Mouse (Mus musculus) kidney, postnatal 0 days (tissue): ENCODE measurements around the gene Dgat2. TPM values are rescaled to one million over a fixed set of nuclear protein-coding genes. Genes with fewer than 3 reads are reported as not detected.

Source experiments
- ATAC-seq: fragments of 200-750 bp; cut with Nextera tagmentation; replicated peaks from 2 replicates; pipeline ENCODE4 v1.8.0; 2017; ENCODE audit warnings: low read depth, moderate number of reproducible peaks, moderate TSS enrichment, moderate library complexity; ENCODE audit not compliant: low FRiP score
- DNase-seq: peaks from one replicate; pipeline ENCODE4 v3.0.0-alpha.2; 2016; ENCODE audit warnings: low spot score
- H3K27ac ChIP-seq: fragments of 300-500 bp; sonication (generic); 2 replicates; pipeline ENCODE4 v1.5.1; 2014; ENCODE audit warnings: mild to moderate bottlenecking
- H3K27me3 ChIP-seq: fragments of 300-500 bp; sonication (generic); 2 replicates; pipeline ENCODE4 v1.6.1; 2014; ENCODE audit warnings: low read length, mixed read lengths; ENCODE audit not compliant: insufficient read depth
- H3K36me3 ChIP-seq: fragments of 300-500 bp; sonication (generic); 2 replicates; pipeline ENCODE4 v1.6.1; 2014; ENCODE audit warnings: low read length, mixed read lengths; ENCODE audit not compliant: insufficient read depth
- H3K4me1 ChIP-seq: fragments of 300-500 bp; sonication (generic); replicated peaks from 2 replicates; pipeline ENCODE4 v1.6.1; 2014; ENCODE audit warnings: antibody characterized with exemption, low read length, mixed read lengths; ENCODE audit not compliant: insufficient read depth
- H3K4me2 ChIP-seq: fragments of 300-500 bp; sonication (generic); 2 replicates; pipeline ENCODE4 v1.6.1; 2014; ENCODE audit warnings: mild to moderate bottlenecking, low read length, moderate library complexity, mixed read lengths
- H3K4me3 ChIP-seq: fragments of 300-500 bp; sonication (generic); replicated peaks from 2 replicates; pipeline ENCODE4 v1.5.1; 2014; ENCODE audit warnings: low read depth, low read length
- H3K9ac ChIP-seq: fragments of 300-500 bp; sonication (generic); 2 replicates; pipeline ENCODE4 v1.6.1; 2014; ENCODE audit warnings: low read depth, low read length
- H3K9me3 ChIP-seq: fragments of 300-500 bp; sonication (generic); replicated peaks from 2 replicates; pipeline ENCODE4 v1.6.1; 2016; ENCODE audit warnings: low read length, inconsistent platforms, mixed read lengths
- CTCF ChIP-seq: IDR thresholded peaks from 2 replicates; pipeline ENCODE4 v1.5.1; 2016; ENCODE audit warnings: antibody characterized with exemption, low read depth, mild to moderate bottlenecking, moderate library complexity
- WGBS: fragments of 180-500 bp; shearing (Covaris S2); extraction: QIAGEN DNeasy Blood & Tissue Kit; methylation state at CpG from one replicate; pipeline ENCODE4 v1.1.7; 2014; 5-methylcytosine and 5-hydroxymethylcytosine counted together
- polyA plus RNA-seq: library from polyadenylated mRNA; unstranded; fragments of >200 nt; fragmentation: Nextera tagmentation; extraction: Ambion mirVana; gene quantifications from 2 replicates; pipeline ENCODE4 v1.2.1, GENCODE M21; 2015

Dgat2 gene
- polyA plus RNA-seq, 1 experiment from 2014 or later = 53.1 TPM

- no peak for ATAC-seq
- no peak for TF ChIP-seq CTCF
- Histone ChIP-seq H3K36me3 (no peaks in the 10 kb centered on the region), H3K4me2 (0 out of 2 replicates have a peak overlapping the region, but pooled peaks have one; percentile 7), H3K4me3 (no peak overlapping the region), H3K27ac (peak overlapping the region; percentile 51), H3K27me3 (no peaks in the 10 kb centered on the region), H3K9ac (no peak overlapping the region), H3K4me1 (peaks cover 10% of the 10 kb centered on the region; the same call in 1 of the 2 replicates), H3K9me3 (no peaks in the 10 kb centered on the region)
- no peak for DNase-seq
- WGBS = 65% methylated on average over 9 of the region's 9 CpGs
These were observed 49.9 kb downstream of the Dgat2 start for GRCm38 (mm10) chr7:99132597-99132996.

DNA sequence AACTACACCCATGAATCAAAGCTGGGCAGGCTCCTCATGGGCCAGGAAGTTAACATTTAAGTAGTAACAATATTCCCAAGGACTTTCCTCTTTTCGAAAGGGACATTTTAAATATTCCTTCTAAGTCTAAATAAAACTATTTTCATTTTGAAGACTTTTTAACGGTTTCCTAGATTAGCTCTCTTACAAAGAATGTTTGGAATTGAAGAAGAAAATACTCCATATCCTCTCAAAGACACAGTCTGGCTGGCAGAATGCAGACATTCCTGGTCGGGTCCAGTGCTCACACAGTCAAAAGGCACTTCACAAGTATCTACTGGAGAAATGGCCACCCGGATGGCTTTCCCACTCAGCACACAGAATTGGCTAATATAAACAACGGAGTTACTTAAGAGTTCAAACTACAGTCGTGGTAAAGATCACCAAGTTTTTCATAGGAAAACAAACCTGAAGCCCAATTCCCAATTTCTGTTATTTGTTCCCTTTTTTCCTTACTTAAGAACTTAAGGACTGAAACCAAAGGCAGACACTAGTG lies 50.6 kb downstream of the Dgat2 start:
- TF ChIP-seq CTCF = no peak

DNA sequence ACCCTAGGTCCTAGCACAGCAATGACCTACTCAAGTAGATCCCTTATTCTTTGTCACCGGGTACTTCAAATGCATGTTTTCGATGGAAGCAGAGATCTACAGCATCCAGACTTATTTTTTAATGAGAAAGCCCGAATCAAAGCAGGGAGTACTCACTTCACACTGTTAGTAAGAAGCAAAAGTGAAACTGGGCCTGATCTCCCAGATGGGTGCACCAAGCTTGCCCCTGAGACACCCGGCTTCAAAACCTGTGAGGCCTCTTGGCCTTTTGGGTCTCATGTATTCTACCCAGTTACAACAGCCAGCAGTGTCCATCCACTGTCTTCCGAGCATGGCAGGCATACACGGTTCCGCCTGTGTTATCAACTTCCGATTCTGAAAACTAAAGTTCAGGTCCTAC lies 53.6 kb downstream of the Dgat2 start:
- Histone ChIP-seq H3K9me3 (no peaks in the 10 kb centered on the region), H3K27me3 (no peaks in the 10 kb centered on the region), H3K9ac (no peak overlapping the region), H3K36me3 (no peaks in the 10 kb centered on the region), H3K4me2 (no peak overlapping the region), H3K4me3 (no peak overlapping the region), H3K27ac (no peak overlapping the region), H3K4me1 (peaks cover 20% of the 10 kb centered on the region)
- DNase-seq (no peak), ATAC-seq (no peak)
- WGBS = 91% methylated on average over 8 of the region's 8 CpGs
- TF ChIP-seq CTCF = no peak

More for the DNA sequence above, 50.6 kb downstream of the Dgat2 start:
- ATAC-seq (no peak), DNase-seq (peak; percentile 71)
- 31% methylated on average over 6 of the region's 6 CpGs for WGBS
- H3K27ac ChIP-seq = peak overlapping the region; percentile 51
- no peak overlapping the region for H3K4me3 ChIP-seq
- H3K9me3 ChIP-seq = no peaks in the 10 kb centered on the region
- H3K4me2 ChIP-seq = 0 out of 2 replicates have a peak overlapping the region, but pooled peaks have one; percentile 1
- H3K4me1 ChIP-seq = peaks cover 15% of the 10 kb centered on the region; the same call in 1 of the 2 replicates
- no peaks in the 10 kb centered on the region for H3K27me3 ChIP-seq
- no peak overlapping the region for H3K9ac ChIP-seq
- no peaks in the 10 kb centered on the region for H3K36me3 ChIP-seq

DNA sequence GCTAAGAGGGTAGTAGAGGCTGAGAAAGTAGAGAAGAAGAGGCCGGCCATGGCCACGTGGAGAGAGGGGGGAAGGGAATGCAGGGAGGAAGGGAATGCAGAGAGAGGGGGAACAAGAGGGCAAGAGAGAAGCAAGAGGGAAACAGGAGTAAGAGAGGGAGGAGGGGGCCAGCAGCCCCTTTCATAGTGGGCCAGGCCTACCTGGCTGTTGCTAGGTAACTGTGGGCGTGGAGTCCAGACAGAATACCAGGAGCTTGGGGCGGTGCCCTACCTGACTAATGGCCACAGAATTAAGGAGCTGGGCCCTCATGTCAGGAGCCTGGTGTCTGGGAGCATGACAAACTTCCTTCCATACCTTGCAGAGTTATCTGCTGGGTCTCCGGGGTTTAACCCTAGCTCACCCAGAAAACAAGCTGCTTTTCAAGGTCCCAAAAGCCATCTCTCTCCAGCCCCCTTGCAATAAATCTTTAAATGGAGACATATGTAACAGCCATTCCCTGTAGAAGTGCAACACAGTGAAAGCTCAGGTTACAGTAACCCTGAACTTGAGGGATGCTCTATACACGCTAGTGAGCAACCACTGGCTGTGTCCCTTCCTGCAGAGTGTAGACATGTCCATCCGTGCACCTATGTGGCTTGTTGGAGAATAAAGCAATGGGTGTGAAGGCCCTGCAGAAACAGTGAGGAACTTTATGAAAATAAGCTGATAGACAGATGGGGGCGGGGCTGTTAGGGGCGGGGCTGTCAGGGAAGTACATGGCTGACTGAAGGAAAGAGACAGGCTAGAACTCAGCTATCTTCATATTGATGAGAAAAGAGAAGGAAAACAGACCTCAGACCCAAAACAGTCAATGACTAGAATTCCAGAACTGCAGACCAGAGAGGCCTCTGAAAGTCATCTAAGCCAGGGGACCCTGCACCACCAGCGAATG lies 54.2 kb downstream of the Dgat2 start:
- no peak overlapping the region for H3K9ac ChIP-seq
- ATAC-seq (peak; percentile 63; the same call in 1 of the 2 replicates), DNase-seq (peak; percentile 52)
- peaks cover 20% of the 10 kb centered on the region for H3K4me1 ChIP-seq
- no peaks in the 10 kb centered on the region for H3K9me3 ChIP-seq
- H3K4me3 ChIP-seq = no peak overlapping the region
- 32% methylated on average over 10 of the region's 10 CpGs for whole genome bisulfite sequencing
- H3K36me3 ChIP-seq = no peaks in the 10 kb centered on the region
- peak overlapping the region; percentile 68 for H3K27ac ChIP-seq
- H3K27me3 ChIP-seq = no peaks in the 10 kb centered on the region
- no peak overlapping the region for H3K4me2 ChIP-seq
- no peak for TF ChIP-seq CTCF

- no peak for ATAC-seq
- Histone ChIP-seq H3K4me3 (no peak overlapping the region), H3K9ac (no peak overlapping the region), H3K27ac (no peak overlapping the region), H3K36me3 (no peaks in the 10 kb centered on the region), H3K27me3 (no peaks in the 10 kb centered on the region), H3K4me1 (peaks cover 20% of the 10 kb centered on the region), H3K4me2 (no peak overlapping the region), H3K9me3 (no peaks in the 10 kb centered on the region)
- no peak for TF ChIP-seq CTCF
- 66% methylated on average over 8 of the region's 8 CpGs for WGBS
- no peak for DNase-seq
These were observed 56.5 kb downstream of the Dgat2 start for GRCm38 (mm10) chr7:99126057-99126456.

DNA sequence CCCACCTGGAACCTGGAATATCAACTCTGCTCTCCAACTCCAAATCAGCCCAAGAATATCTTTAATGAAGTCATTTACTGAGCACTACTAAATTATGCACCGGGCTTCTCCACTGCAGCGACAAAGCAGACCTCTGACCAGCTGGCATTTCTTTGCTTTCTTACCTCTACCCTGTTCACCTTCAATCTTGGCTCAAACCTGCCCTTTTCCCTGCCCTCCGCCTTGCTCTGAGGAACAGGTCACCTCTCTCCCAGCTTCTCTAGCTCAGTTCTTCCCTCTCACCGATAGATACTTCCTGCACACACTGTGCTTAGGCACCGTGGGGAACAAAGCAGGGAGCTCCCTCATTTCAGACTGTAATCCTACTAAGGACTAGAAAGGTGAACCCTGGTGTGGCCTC lies 59.9 kb downstream of the Dgat2 start:
- TF ChIP-seq CTCF = no peak
- Histone ChIP-seq H3K27ac (no peak overlapping the region), H3K27me3 (no peaks in the 10 kb centered on the region), H3K4me3 (no peak overlapping the region), H3K9me3 (no peaks in the 10 kb centered on the region), H3K9ac (no peak overlapping the region), H3K4me2 (no peak overlapping the region), H3K4me1 (peaks cover 10% of the 10 kb centered on the region; the same call in 1 of the 2 replicates), H3K36me3 (no peaks in the 10 kb centered on the region)
- DNase-seq (no peak), ATAC-seq (no peak)
- 60% methylated on average over 5 of the region's 5 CpGs for WGBS
